Mouse (Mus musculus) spleen, postnatal 14 days (tissue): ENCODE results near the gene Srgap2.

Experiments used
- DNase-seq, 2 experiments: peaks; one replicate each; pipeline ENCODE4 v3.0.0; 2021 to 2022; ENCODE audit warnings: low spot score in 2 of 2

Srgap2 gene

GRCm38 (mm10) chr1:131246433-131247395, 280.4 kb downstream of the Srgap2 start:
- no peak for DNase-seq

DNA sequence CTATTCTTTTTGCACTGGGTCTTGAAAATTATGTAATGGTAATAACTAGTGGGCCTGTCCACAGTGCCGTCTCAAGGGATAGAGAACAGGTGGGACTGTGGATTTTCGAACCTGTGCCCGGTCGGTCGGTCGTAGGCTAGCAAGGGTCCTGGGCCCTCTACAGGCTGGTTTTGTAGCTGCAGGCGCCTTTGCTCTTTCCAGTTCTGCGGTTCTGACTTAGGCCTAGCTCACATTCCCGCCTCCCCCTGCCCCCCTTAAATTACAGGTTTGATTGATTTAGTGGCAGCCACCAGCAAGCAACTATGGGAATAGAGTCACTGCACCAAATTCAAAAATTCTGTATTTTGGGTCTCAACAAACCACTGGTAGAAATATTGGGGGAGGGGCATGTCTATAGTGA, 281.2 kb downstream of the Srgap2 start:
- DNase-seq = peak in 1 of 2 experiments; percentile 36

GRCm38 (mm10) chr1:131245089-131245856, 281.9 kb downstream of the Srgap2 start, which contains the start of gene Rassf5:
TSS of gene Rassf5 (minus strand) at chr1:131245258.
- peak; percentile 24 for DNase-seq

DNA sequence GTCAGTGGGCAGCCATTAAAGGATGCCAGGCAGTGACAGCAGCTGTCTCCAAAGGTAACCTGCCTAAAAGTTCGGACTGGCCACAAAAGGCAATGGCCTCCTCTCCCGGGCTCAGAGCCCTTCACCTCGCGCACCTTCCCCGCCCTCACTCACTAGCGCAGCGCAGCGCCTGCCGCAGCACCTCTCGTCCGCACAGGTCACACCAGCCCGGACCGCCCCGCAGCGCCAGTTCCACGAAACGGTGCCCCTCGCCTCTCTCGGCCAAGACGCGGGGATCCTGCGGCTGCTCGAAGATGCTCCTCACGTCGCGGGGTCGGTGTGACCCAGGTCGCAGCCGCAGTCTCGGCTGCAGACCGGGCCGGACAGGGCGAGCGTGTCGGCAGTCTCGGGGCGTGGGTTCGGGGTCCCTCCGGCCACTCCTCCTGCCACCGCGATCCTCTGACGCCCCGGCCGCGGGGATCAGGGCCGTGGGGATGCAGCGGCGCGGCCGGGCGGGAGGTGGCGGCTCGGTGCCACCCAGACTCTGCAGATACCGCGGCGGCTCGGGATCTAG, 282.5 kb downstream of the Srgap2 start:
- DNase-seq = no peak

- no peak for DNase-seq
Observed at GRCm38 (mm10) chr1:131242956-131243355, 284.2 kb downstream of the Srgap2 start.

DNA sequence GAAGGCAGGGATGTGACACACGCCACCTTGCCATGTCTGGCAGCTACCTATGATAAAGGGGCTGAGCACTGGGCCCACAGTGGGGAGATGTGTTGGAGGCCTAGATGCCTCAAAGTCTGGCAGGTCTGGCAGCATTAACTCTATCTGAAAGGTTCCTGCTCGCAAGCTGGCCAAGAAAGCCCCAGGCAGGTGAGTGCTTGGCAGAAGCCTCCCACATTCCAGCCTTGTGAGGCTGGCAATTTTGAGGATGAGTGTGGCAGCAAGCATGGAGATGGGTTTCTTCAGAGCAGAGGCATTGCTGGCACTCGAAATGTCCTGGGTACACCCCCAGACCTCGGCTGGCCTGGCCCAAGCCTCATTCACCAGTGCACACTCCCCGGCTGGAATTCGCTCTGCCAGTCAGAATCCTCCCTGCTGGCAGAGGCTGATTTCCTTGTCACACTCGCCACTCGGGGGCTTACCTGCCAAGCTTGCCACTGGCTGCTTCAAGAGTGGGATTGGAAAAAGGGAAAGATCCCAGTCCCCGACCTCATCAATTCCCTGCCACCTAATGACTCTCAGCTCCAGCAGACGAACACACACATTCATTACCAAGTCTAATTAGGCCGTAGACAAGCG, 287.5 kb downstream of the Srgap2 start:
- DNase-seq = no peak

- DNase-seq = no peak
Observed at GRCm38 (mm10) chr1:131238931-131239381, 288.2 kb downstream of the Srgap2 start.

- no peak for DNase-seq
Observed at GRCm38 (mm10) chr1:131236077-131236476, 291.1 kb downstream of the Srgap2 start.
